Mouse (Mus musculus) cerebellum, adult 9-10 months (tissue): ENCODE measurements around the gene Mroh8.
"Not testable (repeated sequence)": the region's sequence is repeated elsewhere in the genome, so short reads cannot be mapped to it uniquely, and the experiment has no call there.

Source experiments
- DNase-seq: peaks from one replicate; pipeline ENCODE4 v3.0.0; 2022

Gene Mroh8

DNA sequence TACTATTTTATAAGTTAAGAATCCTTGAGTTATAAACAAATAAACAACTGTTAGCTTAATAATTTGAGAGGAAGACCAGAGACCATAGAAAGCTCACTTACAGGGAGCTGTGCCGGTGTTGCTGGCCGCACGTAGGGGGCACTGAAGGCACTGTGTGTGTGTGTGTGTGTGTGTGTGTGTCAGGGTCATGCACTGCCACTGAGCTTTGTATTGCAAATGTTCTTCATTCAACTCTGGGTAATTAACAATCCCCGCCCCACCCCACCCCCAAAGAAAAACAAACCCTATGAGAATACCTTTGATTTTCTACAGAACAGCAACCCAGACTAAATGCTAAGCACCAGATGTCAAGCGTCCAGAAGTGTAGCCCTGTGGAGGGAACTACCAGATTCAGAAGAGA is 92.8 kb downstream of the Mroh8 start:
- DNase-seq, result no peak

DNA sequence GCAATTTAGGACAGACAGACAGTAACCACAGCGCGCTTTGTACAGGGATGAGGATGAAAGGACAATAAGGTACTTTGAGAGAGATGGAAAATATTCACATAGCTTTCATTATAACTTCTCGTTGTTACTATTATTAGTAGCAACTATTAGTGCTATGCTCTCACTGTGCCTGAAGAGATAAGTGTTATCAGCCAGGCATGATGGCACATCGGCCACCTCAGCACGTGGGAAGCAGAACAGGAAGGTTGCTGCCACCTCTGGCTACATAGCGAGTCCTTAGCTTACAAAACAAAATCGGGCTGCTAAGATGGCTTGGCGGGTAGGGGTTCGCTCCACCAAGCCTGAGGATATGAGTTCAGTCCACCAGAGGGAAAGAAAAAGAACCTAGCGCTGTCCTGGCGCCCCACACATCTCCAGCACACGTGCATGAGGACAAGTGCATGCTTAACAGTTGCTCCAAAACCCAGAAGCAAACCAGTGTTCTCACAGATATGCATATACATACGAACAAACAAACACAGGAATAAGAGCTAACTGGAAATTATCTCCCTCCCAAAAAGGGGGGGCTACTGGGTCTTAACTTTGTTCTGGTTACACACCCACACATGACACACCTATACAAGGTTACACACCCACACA is 94.2 kb downstream of the Mroh8 start:
- DNase-seq, result no peak

DNA sequence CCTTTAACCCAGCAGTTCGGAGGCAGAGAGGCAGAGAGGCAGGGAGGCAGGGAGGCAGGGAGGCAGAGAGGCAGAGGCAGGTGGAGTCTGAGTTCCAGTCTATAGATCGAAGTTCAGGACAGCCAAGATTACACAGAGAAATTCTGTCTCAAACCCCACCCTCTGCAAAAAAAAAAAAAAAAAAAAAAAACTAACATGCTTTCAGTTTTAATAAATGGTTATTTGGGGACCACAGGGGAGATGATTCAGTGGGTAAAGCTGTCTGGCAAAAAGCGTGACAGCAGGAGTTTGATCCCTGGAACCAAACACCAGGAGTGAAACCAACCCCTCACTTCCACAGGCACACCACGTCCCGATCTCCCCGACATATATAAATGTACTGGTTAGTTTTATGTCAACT is 101.2 kb downstream of the Mroh8 start:
- no peak for DNase-seq

DNA sequence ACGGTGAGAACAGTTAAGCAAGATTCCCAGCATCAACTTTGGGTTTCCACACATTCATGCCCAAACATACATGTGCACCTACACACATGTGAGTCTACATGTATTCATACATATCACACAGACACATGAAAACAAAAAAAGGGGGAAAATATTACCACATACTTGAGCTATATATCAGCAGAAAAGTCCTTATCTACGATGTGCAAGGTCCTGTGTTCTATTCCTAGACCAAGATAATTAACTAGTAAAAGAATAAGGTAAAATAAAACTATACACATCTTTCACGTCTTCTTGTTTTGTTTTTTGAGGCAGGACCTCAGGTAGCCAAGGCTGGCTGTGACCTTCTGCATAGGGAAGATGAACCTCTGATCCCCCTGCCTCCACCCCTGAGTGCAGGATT is 103.1 kb downstream of the Mroh8 start:
- DNase-seq, result no peak

DNA sequence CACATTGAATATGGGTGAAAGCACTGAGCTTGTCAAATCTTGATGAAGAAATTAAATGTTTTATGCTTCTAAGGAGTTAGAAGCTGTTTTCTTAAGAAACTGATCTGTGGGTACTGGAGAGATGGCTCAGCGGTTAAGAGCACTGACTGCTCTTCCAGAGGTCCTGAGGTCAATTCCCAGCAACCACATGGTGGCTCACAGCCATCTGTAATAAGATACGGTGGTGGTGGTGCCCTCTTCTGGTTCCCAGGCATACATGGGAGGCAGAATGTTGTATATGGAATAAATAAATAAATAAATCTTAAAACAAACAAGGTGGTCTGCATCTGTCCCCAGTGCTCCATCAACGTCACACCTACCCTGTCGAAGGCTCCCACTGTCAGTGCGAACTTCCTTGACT is 104.9 kb downstream of the Mroh8 start:
- DNase-seq, result no peak

DNA sequence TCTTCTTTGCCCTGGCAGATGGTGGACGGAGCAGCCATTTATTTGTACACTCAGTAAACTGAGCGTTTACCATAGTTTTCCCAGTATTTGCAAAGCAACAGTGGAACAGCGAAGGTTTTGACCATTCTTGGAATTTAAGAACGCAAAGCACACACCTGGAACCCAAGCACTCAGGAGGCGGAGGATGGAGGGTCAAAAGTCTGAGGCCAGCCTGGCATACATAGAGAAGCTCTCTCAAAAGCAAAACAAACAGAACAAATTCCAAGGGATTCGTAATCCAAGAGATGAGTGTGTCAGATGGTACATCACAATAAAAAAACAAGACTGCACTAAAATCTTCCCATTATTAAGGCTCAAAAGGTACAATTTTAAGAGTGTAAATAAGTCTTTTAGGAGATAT is 105.8 kb downstream of the Mroh8 start:
- DNase-seq, result no peak

DNA sequence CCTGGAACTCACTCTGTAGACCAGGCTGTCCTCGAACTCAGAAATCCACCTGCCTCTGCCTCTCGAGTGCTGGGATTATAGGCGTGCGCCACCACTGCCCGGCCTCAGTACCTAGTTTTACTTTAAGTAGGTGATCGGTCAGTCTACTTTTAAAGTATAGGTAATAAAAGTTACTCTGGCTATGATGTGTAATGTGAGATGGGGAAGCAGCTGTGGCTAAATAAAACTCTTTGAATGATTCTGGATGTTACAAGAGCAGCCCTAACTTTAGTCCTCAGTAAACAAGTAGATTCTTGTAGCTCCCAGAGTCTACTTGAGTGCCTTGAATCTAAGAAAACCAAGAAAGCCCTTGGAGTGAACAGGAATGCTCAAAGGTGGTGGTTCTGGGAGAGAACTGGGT is 106.4 kb downstream of the Mroh8 start:
- DNase-seq, result no peak

DNA sequence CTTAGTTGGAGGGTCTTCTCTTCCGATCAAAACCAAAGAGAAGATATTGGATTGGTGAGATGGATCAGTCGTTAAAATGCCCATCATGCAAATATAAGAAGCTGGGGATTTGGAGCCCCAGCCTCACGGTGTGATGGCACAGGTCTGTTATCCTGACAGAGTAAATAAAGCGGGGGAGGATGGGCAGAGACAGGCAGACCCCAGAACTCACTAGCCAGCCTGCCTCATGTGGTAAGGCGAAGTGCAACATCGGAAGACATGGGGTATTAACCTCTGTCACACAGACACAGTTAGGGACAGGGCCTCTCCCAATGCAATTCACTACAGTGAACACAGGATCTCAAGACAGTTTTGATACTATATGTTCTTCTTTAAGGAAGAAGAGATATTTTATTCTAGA is 108.7 kb downstream of the Mroh8 start:
- no peak for DNase-seq

DNA sequence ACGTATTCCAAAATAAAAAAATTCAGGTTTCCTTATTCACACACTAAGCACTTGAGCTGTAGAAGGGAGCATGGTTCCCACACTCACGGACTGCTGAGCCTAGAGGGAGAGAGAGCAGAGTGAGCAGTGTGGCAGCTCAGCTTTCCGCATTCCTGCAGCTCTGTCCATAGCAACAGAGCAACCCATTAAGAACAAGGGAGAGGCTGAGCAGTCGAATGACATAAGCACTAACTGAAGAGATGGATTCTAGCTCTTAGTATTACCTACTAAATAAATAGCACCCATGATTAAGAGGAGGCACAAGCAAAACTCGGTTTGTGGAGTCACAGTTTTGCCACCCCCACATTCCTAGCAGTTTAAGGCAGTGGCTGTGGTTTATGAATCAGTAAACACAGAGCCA is 109.2 kb downstream of the Mroh8 start:
- DNase-seq, result no peak

DNA sequence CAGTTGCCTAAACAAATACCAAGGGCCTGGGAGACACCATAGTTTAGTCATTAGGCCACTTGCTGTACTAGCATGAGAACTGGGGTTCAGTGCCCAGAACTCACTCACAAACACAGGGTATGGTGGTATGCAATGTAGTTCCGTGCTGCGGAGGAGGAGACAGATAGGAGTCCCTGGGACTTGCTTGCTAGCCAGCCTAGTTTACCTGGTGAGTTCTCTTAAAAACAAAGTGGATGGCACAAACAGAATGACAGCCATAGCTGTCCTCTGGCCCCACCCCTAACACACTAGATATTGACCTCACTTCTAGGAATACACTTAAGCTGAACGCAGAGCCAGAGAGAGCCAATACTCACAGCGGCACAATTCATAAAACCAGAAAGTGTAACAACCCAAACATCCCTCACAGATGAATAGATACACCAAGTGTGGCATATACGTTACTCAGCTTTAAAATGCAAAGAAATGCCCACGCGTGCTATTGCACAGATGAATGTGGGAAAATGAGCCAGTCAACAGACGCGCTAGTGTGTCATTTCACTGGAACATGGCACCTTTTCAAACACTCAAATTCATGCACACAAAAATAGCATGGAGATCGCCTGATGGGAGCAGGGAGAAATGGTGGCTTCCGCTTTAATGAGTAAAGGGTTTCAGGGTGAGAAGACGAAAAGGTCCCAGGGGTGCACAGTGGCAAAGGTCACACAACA is 112.8 kb downstream of the Mroh8 start:
- DNase-seq, result no peak

DNA sequence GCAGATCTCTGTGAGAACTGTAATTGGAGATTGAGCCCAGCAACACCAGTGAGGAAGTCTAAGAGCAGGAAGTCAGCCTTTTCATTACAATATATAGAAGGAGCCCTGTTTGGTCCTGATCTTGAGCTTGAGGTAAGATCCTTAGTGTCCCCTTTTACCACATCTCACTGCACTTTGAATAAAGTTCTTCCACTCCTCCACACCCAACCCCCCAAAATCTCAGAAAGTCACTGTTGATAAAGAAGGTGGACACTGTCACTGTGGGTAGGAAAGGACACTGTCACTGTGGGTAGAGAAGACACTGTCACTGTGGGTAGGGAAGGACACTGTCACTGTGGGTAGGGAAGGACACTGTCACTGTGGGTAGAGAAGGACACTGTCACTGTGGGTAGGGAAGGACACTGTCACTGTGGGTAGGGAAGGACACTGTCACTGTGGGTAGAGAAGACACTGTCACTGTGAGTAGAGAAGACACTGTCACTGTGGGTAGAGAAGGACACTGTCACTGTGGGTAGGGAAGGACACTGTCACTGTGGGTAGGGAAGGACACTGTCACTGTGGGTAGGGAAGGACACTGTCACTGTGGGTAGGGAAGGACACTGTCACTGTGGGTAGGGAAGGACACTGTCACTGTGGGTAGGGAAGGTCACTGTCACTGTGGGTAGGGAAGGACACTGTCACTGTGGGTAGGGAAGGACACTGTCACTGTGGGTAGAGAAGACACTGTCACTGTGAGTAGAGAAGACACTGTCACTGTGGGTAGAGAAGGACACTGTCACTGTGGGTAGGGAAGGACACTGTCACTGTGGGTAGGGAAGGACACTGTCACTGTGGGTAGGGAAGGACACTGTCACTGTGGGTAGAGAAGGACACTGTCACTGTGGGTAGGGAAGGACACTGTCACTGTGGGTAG is 113.8 kb downstream of the Mroh8 start:
- not testable (repeated sequence) for DNase-seq

DNA sequence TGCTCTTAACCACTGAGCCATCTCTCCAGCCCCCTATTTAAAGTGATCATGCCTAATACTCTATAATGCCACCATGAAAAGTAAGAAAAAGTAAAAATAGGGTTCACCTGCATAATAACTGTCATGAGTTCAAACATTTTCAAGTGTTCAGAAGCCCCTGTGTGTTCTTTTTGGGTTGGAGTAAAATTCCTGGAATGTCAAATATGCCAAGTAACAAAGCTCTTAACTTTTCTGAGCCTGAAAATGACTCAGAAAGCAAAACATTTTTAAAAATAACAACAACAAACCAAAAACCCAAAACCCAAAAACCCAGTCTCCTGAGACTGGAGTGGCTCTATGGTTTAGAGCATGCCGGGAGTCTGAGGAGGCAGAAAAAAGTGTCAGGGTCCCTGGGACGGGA is 115.2 kb downstream of the Mroh8 start:
- DNase-seq, result no peak
